Mouse (Mus musculus) stomach, embryonic 14.5 days (tissue): ENCODE data around the gene C1ql1. TPM values are rescaled to one million over a fixed set of nuclear protein-coding genes. Genes with fewer than 3 reads are reported as not detected.

ENCODE experiments used
- ATAC-seq: fragments of 200-750 bp; cut with Nextera tagmentation; 2 replicates; pipeline ENCODE4 v1.8.0; 2017; ENCODE audit warnings: low read depth, moderate TSS enrichment; ENCODE audit not compliant: insufficient number of reproducible peaks, insufficient read depth, low FRiP score
- H3K27ac ChIP-seq: fragments of 300-500 bp; sonication (generic); 2 replicates; pipeline ENCODE4 v1.5.1; 2014; ENCODE audit warnings: mild to moderate bottlenecking, low read length, moderate library complexity, mixed read lengths
- H3K27me3 ChIP-seq: fragments of 300-500 bp; sonication (generic); 2 replicates; pipeline ENCODE4 v1.6.1; 2014; ENCODE audit warnings: low read length, control low read depth, mixed read lengths; ENCODE audit not compliant: control insufficient read depth, insufficient read depth
- H3K36me3 ChIP-seq: fragments of 300-500 bp; sonication (generic); 2 replicates; pipeline ENCODE4 v1.6.1; 2014; ENCODE audit warnings: mild to moderate bottlenecking, control low read depth, low read length, moderate library complexity, mixed read lengths; ENCODE audit not compliant: control insufficient read depth, insufficient read depth
- H3K4me1 ChIP-seq: fragments of 300-500 bp; sonication (generic); 2 replicates; pipeline ENCODE4 v1.6.1; 2014; ENCODE audit warnings: low read length, control low read depth, mixed read lengths; ENCODE audit not compliant: control insufficient read depth, insufficient read depth
- H3K4me2 ChIP-seq: fragments of 300-500 bp; sonication (generic); replicated peaks from 2 replicates; pipeline ENCODE4 v1.6.1; 2014; ENCODE audit warnings: low read depth, low read length, control low read depth
- H3K4me3 ChIP-seq: fragments of 300-500 bp; sonication (generic); 2 replicates; pipeline ENCODE4 v1.5.1; 2014; ENCODE audit warnings: low read depth, low read length, control low read depth
- H3K9ac ChIP-seq: fragments of 300-500 bp; sonication (generic); replicated peaks from 2 replicates; pipeline ENCODE4 v1.6.1; 2014; ENCODE audit warnings: low read depth, mild to moderate bottlenecking, control low read depth, low read length, moderate library complexity, mixed read lengths
- H3K9me3 ChIP-seq: fragments of 300-500 bp; sonication (generic); 2 replicates; pipeline ENCODE4 v1.6.1; 2016; ENCODE audit warnings: low read depth, low read length, control low read depth; ENCODE audit not compliant: control insufficient read depth
- WGBS: fragments of 180-500 bp; shearing (Covaris S2); extraction: QIAGEN DNeasy Blood & Tissue Kit; methylation state at CpG from one replicate; pipeline ENCODE4 v1.1.7; 2014; 5-methylcytosine and 5-hydroxymethylcytosine counted together
- polyA plus RNA-seq: library from polyadenylated mRNA; unstranded; fragments of >200 nt; fragmentation: Nextera tagmentation; extraction: Ambion mirVana; gene quantifications from 2 replicates; pipeline ENCODE4 v1.2.1, GENCODE M21; 2014

Gene C1ql1
- polyA plus RNA-seq, 1 experiment from 2014 or later = 9.4 TPM

DNA sequence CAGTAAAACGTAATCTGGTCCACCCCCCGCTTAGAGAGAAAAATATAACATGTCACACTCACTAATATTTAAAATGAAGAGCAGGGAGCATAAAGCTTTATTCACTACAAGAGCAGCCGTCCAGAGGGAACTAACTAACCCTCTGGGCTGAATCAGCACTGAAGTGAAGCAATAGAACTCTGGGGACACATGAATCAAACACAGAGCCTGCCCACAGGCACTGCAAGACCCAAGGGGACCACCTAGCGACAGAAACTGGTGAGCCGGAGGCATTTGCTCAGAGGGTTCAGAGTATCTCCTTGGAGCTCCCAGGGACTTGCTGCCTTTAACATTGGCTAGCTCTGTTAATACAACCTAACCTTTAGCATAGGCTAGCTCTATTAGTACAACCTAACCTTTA lies 56.4 kb downstream of the C1ql1 start:
- 0 out of 2 replicates have a peak, but pooled peaks cover 3% of the 10 kb centered on the region for H3K4me1 ChIP-seq
- no peaks in the 10 kb centered on the region for H3K27me3 ChIP-seq
- no peak overlapping the region for H3K4me2 ChIP-seq
- H3K36me3 ChIP-seq = no peaks in the 10 kb centered on the region
- H3K9ac ChIP-seq = no peak overlapping the region
- H3K4me3 ChIP-seq = no peak overlapping the region
- 74% methylated on average over 5 of the region's 5 CpGs for WGBS
- no peak overlapping the region for H3K27ac ChIP-seq
- no peak for ATAC-seq
- no peaks in the 10 kb centered on the region for H3K9me3 ChIP-seq

Other genes starting within 250 kb of the C1ql1 start
- 39.5 and 47.1 TPM in 2 replicates for gene Ccdc43, start 248.9 kb downstream of the C1ql1 start, polyA plus RNA-seq
- gene Adam11, start 185.2 kb downstream of the C1ql1 start, polyA plus RNA-seq = 5.5 and 6.8 TPM in 2 replicates
- gene Gjc1, start 127.0 kb downstream of the C1ql1 start, polyA plus RNA-seq = 57.0 and 64.8 TPM in 2 replicates
- gene Higd1b, start 110.8 kb downstream of the C1ql1 start, polyA plus RNA-seq = not detected in 2 replicates
- gene Eftud2, start 65.7 kb downstream of the C1ql1 start, polyA plus RNA-seq = 148 and 168 TPM in 2 replicates
- gene Ccdc103, start 65.5 kb downstream of the C1ql1 start, polyA plus RNA-seq = 1.3 and 1.7 TPM in 2 replicates
- not detected in 2 replicates for gene Fam187a, start 61.5 kb downstream of the C1ql1 start, polyA plus RNA-seq
- gene Gfap, start 45.8 kb downstream of the C1ql1 start, polyA plus RNA-seq = 0.34 and 0.62 TPM in 2 replicates
- 7.9 and 10.0 TPM in 2 replicates for gene Kif18b, start 21.6 kb downstream of the C1ql1 start, polyA plus RNA-seq
- gene Nmt1, start 81.5 kb upstream of the C1ql1 start, polyA plus RNA-seq = 55.1 and 62.4 TPM in 2 replicates
- gene Dcakd, start 81.6 kb upstream of the C1ql1 start, polyA plus RNA-seq = 185 and 198 TPM in 2 replicates
- gene Plcd3, start 155.0 kb upstream of the C1ql1 start, polyA plus RNA-seq = 2.5 TPM in 2 replicates
- gene Acbd4, start 155.0 kb upstream of the C1ql1 start, polyA plus RNA-seq = 17.7 and 20.4 TPM in 2 replicates
- 7.6 and 7.7 TPM in 2 replicates for gene Hexim1, start 169.5 kb upstream of the C1ql1 start, polyA plus RNA-seq
- gene Hexim2, start 185.7 kb upstream of the C1ql1 start, polyA plus RNA-seq = 7.3 and 9.1 TPM in 2 replicates
- gene Fmnl1, start 224.4 kb upstream of the C1ql1 start, polyA plus RNA-seq = 1.7 and 2.3 TPM in 2 replicates